Mouse (Mus musculus) ES-E14 (cell line): ENCODE results near the gene 4930524B15Rik. TPM values are rescaled to one million over a fixed set of nuclear protein-coding genes. Genes with fewer than 3 reads are reported as not detected.
"Not testable (repeated sequence)": the region's sequence is repeated elsewhere in the genome, so short reads cannot be mapped to it uniquely, and the experiment has no call there.

Experiments used
- DNase-seq: peaks from one replicate; pipeline ENCODE4 v3.0.0-alpha.2; 2013; ENCODE audit warnings: low read depth, low spot score
- H3K27ac ChIP-seq: 2 replicates; pipeline ENCODE4 v1.5.1; 2012; ENCODE audit warnings: low read depth, mild to moderate bottlenecking, low read length, moderate library complexity, mixed read lengths; ENCODE audit not compliant: poor library complexity, insufficient read depth, severe bottlenecking
- H3K36me3 ChIP-seq: 2 replicates; pipeline ENCODE4 v1.6.1; 2012; ENCODE audit warnings: mild to moderate bottlenecking, low read length, moderate library complexity, mixed read lengths; ENCODE audit not compliant: control insufficient read depth, poor library complexity, insufficient read depth, severe bottlenecking
- H3K4me1 ChIP-seq, 2 experiments: fragments of 150-350 bp in 1 of 2; sonication (generic) in 1 of 2; 2 replicates each; pipeline ENCODE4 v1.6.1; 2012; ENCODE audit warnings: low read length in 2 of 2, mild to moderate bottlenecking in 1 of 2, mixed read lengths in 1 of 2; ENCODE audit not compliant: control insufficient read depth in 2 of 2, insufficient read depth in 2 of 2, poor library complexity in 1 of 2
- H3K4me3 ChIP-seq, 2 experiments: fragments of 150-350 bp in 1 of 2; sonication (generic) in 1 of 2; 2 replicates each; pipeline ENCODE4 v1.5.1; 2012; ENCODE audit warnings: low read length in 2 of 2, low read depth in 1 of 2, mild to moderate bottlenecking in 1 of 2, mixed read lengths in 1 of 2; ENCODE audit not compliant: insufficient read depth in 1 of 2, poor library complexity in 1 of 2, severe bottlenecking in 1 of 2
- H3K9ac ChIP-seq: 2 replicates; pipeline ENCODE4 v1.6.1; 2012; ENCODE audit warnings: low read depth, mild to moderate bottlenecking, low read length, mixed read lengths; ENCODE audit not compliant: poor library complexity, insufficient read depth, severe bottlenecking
- H3K9me3 ChIP-seq: fragments of 150-350 bp; sonication (generic); 2 replicates; pipeline ENCODE4 v1.6.1; 2012; ENCODE audit warnings: low read depth, mild to moderate bottlenecking, low read length; ENCODE audit not compliant: control insufficient read depth, insufficient read depth
- CHD2 ChIP-seq: IDR thresholded peaks from 2 replicates; pipeline ENCODE4 v1.6.1; 2014; ENCODE audit warnings: mild to moderate bottlenecking, low read depth, low read length, inconsistent platforms
- HCFC1 ChIP-seq: IDR thresholded peaks from 2 replicates; pipeline ENCODE4 v1.6.1; 2012; ENCODE audit warnings: low read length, inconsistent platforms, borderline replicate concordance; ENCODE audit not compliant: insufficient read depth
- MAFK ChIP-seq: IDR thresholded peaks from 2 replicates; pipeline ENCODE4 v1.6.1; 2014; ENCODE audit warnings: mild to moderate bottlenecking, low read depth, low read length, inconsistent platforms; ENCODE audit not compliant: insufficient read depth
- ZC3H11A ChIP-seq: IDR thresholded peaks from 2 replicates; pipeline ENCODE4 v1.6.1; 2012; ENCODE audit warnings: low read depth, mild to moderate bottlenecking, inconsistent platforms, low read length, borderline replicate concordance
- ZNF384 ChIP-seq: IDR thresholded peaks from 2 replicates; pipeline ENCODE4 v1.6.1; 2012; ENCODE audit warnings: low read depth, low read length, inconsistent platforms
- in situ Hi-C, 2 experiments: fragments of 600-800 bp; cut with MboI; formaldehyde crosslinking; loops; one replicate each; pipeline ENCODE4 v1.15.1; 2025; ENCODE audit warnings: low sequenced_read_pairs in 2 of 2, inconsistent platforms in 1 of 2; ENCODE audit not compliant: unreplicated experiment in 2 of 2
- total RNA-seq: library from RNA; depleted of rRNA; stranded (reverse); fragments of 300-350 nt; gene quantifications from 2 replicates; pipeline ENCODE4 v1.2.3, GENCODE M21; 2012

The 4930524B15Rik gene
- total RNA-seq, 1 experiment: 1.3 TPM

GRCm38 (mm10) chr11:31999716-32000115 is 34.3 kb downstream of the 4930524B15Rik start:
- Histone ChIP-seq H3K36me3 (no peaks in the 10 kb centered on the region; the same call in 1 of the 2 replicates), H3K9ac (no peak overlapping the region), H3K27ac (no peak overlapping the region), H3K4me1 (peaks cover 0 to 9% of the 10 kb centered on the region in 2 experiments; a peak in 1 of 4 replicates), H3K9me3 (no peaks in the 10 kb centered on the region), H3K4me3 (no peak overlapping the region)
- in situ Hi-C loops: no loop called here
- no peak for DNase-seq
- no peak for TF ChIP-seq ZNF384
- TF ChIP-seq ZC3H11A: no peak
- TF ChIP-seq HCFC1: no peak

DNA sequence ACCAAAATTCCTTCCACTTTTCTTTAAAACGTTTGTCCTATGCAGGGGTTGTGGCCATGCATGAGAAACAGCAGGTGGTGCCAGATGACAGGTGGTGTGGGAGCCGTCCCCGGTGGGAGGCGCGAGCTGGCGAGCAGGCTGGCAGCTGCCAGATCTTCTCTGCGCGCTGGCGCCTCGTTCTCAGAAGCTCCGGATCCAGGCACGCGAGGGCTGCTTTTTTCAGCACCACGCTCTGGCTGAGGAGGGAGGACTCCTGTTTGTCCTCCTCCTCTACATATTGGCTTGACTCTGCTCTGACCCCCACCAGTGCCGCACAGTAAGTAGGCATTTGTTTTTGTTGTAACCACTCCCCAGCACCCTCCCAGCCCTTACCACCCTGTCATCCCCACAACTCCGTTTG is 34.9 kb downstream of the 4930524B15Rik start, which contains the start of gene Nsg2:
Nsg2 (plus strand) TSS at position 183 of the 400 bp plus-strand sequence.
- H3K9me3 ChIP-seq: no peaks in the 10 kb centered on the region
- H3K27ac ChIP-seq: no peak within 1 kb of the TSS
- H3K4me1 ChIP-seq: peaks cover 0 to 9% of the 10 kb centered on the region in 2 experiments; a peak in 1 of 4 replicates
- no peak for TF ChIP-seq HCFC1
- TF ChIP-seq ZC3H11A: no peak
- TF ChIP-seq MAFK: no peak
- no peak for TF ChIP-seq CHD2
- TF ChIP-seq ZNF384: no peak
- no peak within 1 kb of the TSS for H3K4me3 ChIP-seq
- H3K9ac ChIP-seq: no peak within 1 kb of the TSS
- in situ Hi-C loops: no loop called here
- no peaks in the 10 kb centered on the region; the same call in 1 of the 2 replicates for H3K36me3 ChIP-seq
- DNase-seq: no peak

- H3K27ac ChIP-seq: no peak overlapping the region
- peaks cover 0 to 9% of the 10 kb centered on the region in 2 experiments; a peak in 1 of 4 replicates for H3K4me1 ChIP-seq
- no peak for DNase-seq
- no peak overlapping the region for H3K9ac ChIP-seq
- in situ Hi-C loops: no loop called here
- H3K36me3 ChIP-seq: no peaks in the 10 kb centered on the region
- no peak overlapping the region for H3K4me3 ChIP-seq
- no peak for TF ChIP-seq ZC3H11A
- TF ChIP-seq MAFK: no peak
- TF ChIP-seq CHD2: no peak
- no peak for TF ChIP-seq HCFC1
- TF ChIP-seq ZNF384: no peak
- H3K9me3 ChIP-seq: no peaks in the 10 kb centered on the region
Measured at GRCm38 (mm10) chr11:32001181-32001910, 36.0 kb downstream of the 4930524B15Rik start.

GRCm38 (mm10) chr11:32002670-32003072 is 37.3 kb downstream of the 4930524B15Rik start:
- H3K4me3 ChIP-seq: no peak overlapping the region
- DNase-seq: no peak
- TF ChIP-seq ZC3H11A (no peak), HCFC1 (no peak), CHD2 (no peak), MAFK (no peak), ZNF384 (no peak)

GRCm38 (mm10) chr11:32008049-32008448 is 42.7 kb downstream of the 4930524B15Rik start:
- H3K4me3 ChIP-seq, H3K36me3 ChIP-seq, H3K9ac ChIP-seq, in situ Hi-C loops, H3K27ac ChIP-seq, DNase-seq, H3K4me1 ChIP-seq, H3K9me3 ChIP-seq: not testable (repeated sequence)

More at GRCm38 (mm10) chr11:32002670-32003072, 37.3 kb downstream of the 4930524B15Rik start:
- Histone ChIP-seq H3K9ac (no peak overlapping the region), H3K4me1 (peaks cover 0 to 9% of the 10 kb centered on the region in 2 experiments; a peak in 1 of 4 replicates), H3K27ac (no peak overlapping the region), H3K9me3 (no peaks in the 10 kb centered on the region), H3K36me3 (no peaks in the 10 kb centered on the region)
- in situ Hi-C loops: no loop called here
